Mouse (Mus musculus): ENCODE results near the gene Sys1. TPM values are rescaled to one million over a fixed set of nuclear protein-coding genes. Genes with fewer than 3 reads are reported as not detected.

Sys1 gene
- 24.8 TPM for polyA plus RNA-seq (2014; fragmentation: Illumina TruSeq; extraction: RNeasy Lipid Tissue Mini Kit (QIAGEN cat#74804); ENCODE audit: low read depth, low replicate concordance)

DNA sequence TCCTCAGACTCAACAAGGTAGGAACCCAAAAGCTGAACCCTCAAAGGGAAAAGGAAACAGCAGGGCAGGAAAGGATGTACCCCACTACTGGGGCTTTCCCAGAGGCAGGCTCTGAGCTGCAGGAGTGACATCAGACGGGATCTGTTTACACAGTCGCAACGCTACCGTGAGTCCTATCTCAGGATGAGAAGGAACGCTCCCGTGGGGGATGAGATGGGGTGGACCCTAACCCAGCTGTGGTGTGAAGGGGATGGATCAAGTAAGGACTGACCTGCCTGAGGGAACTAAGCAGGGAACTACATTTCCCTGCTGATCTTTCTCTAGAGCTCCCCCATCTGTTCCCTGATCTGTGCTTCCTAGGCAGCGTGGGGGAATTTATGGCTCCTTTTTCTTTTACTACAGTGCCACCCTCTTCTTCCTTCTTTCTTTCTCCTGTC is at the start of gene Sys1:
Gene Sys1 (plus strand): TSS at position 101 of the 437 bp plus-strand sequence.

DNA sequence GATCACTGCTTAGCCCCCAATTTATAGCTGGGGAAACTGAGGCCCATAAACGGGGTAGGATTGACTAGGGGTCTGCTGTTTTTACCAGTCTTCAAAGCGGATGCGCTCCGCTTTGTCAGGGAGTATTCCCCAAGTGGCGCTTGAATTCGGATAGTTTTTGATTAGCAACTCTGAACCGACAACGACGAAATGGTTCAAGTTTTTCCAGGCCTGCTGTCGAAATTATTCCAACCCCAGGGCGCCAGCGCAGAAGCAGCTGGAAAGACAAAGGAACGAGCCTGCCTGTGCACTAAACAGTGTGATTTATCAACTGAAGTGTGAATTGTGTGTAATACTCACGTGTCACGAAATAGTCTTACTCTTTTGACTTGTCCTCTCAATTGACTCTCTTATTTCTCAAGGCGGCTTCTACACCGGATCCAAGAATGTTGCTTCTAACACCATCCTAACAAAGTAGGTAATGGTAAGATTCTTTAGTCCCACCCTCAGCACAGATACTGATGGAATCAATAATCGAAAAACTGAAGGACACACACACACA is 13.2 kb upstream of the Sys1 start, which contains the start of gene Sdc4:
Gene Sdc4 (minus strand): TSS at position 428 of the 541 bp plus-strand sequence.

DNA sequence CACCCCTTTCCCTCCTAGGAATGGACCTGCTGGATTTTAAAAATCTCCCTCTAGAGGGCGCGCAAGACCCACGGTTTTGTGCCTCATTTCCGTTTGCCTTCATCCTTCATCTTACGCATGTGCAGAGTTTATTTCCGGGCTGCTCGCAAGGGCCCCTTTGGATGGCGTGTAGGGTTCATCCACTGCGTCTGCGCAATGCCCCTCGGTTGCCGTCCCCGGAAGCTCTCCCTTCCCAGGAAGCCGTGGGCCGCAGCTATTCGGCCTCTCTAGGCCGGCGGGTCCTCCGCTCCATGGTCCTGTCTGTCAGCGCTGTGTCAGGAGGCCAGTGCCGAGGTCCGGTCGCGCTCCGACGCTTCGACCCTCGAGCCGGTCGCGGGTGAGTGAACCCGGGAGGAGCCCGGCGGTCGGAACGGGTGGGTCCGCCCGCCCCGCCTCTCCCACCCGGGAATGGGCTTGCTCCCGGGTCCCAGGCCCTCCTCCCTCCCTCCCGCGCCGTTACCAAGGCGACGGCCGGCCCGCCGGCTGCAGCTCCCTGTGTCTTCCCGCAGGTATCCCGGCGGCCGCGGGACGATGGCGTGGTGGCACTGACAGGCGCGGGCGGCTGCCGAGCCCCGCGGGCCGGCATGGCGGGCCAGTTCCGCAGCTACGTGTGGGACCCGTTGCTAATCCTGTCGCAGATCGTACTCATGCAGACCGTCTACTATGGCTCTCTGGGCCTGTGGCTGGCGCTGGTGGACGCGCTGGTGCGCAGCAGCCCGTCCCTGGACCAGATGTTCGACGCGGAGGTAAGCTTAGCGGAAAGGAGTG is 4.2 kb downstream of the Sys1 start, which contains the start of gene Gm20458:
Gene Gm20458 (plus strand): TSS at position 223 of the 807 bp plus-strand sequence.

DNA sequence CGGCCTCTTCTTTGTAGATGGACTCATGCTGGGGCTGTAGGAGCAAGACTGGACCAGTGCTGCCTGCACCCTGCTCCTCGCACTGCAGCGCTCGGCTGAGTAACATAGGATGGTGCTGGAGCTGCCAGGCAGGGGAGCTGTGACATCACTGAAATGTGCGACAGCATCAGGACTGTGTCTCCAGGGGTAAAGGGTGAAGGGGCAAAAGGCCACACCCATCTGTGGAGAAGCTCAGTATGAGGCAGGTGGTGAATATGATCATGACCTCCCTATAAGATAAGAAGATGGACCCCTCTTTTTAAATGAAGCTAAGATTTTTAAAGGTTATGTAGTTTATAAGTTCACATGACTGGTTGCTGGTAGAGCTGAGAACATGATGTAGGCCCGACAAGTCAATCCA is 16.9 kb downstream of the Sys1 start, which contains the start of gene Trp53tg5:
Gene Trp53tg5 (minus strand): TSS at position 101 of the 400 bp plus-strand sequence.

DNA sequence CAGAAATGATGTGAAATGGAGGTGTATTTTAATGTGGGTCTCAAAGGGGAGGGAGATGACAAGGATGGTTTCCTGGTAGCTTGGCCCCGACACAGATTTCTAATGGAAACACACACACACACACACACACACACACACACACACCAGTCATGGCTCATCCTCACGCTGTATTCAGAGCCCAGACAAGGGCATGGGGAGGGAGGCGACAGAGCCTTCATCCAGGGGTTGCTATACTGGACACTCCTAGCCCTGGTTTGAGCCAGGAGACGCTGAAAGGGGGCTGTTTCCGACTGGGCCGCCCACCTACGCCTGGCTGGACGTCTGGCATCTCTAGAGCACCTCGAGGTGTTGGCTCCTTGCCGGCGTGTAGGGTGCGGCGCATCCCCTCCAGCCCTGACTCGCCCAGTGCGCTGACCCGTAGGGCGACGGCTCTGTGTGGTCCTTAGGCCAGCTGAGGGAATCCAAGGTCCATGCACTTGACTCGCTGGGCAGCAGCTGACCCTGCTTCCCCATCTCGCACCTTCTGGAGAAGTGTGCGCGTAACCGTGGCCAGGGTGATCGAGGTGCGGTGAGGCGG is 29.0 kb downstream of the Sys1 start, which contains the start of gene Dbndd2:
Gene Dbndd2 (plus strand): TSS at position 426 of the 577 bp plus-strand sequence.

DNA sequence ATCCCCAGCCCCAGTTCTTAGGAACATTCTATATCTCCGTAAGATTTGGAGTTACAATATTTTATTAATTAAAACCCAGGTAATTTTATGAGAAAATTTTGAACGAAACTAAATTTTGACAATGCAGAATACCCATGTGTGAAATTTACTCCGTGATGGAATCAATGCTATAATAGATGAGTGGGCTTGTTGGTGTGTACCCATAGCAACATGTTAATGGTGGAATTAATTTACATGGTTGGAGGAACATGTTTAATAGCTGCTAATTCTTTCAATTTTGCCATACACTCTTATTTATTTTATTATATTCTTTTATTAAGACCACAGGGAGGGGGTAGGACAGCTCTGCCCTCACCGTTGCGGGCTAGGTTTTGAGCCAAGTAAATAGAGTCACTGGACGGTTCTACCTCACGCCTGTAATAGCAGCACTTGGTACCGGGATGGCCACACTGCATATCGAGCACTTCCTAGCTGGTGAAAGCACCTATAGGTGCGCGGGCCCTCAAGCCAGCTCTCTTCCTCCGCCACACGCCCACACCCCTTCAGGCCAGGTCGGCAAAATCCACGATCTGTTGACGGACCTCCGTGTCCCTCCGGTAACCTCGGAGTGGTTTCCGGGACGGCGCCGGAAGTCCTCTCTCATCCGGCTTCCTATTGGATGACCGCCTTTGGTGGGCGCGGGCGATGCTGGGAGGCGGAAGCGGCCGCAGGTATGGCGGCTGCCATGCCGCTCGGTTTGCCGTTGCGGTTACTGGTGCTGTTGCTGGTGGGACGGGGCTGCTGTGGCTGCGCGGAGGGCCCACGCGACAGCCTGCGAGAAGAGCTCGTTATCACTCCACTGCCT is 40.3 kb downstream of the Sys1 start, which contains the start of gene Pigt:
Gene Pigt (plus strand): TSS at position 674 of the 844 bp plus-strand sequence.

Other genes starting within 250 kb of the Sys1 start
- not detected for gene Wfdc15b, start 235.3 kb upstream of the Sys1 start, polyA plus RNA-seq (2014; fragmentation: Illumina TruSeq; extraction: RNeasy Lipid Tissue Mini Kit (QIAGEN cat#74804); ENCODE audit: low read depth, low replicate concordance)
- not detected for gene Svs2, start 218.5 kb upstream of the Sys1 start, polyA plus RNA-seq (2014; fragmentation: Illumina TruSeq; extraction: RNeasy Lipid Tissue Mini Kit (QIAGEN cat#74804); ENCODE audit: low read depth, low replicate concordance)
- not detected for gene Svs3b, start 200.3 kb upstream of the Sys1 start, polyA plus RNA-seq (2014; fragmentation: Illumina TruSeq; extraction: RNeasy Lipid Tissue Mini Kit (QIAGEN cat#74804); ENCODE audit: low read depth, low replicate concordance)
- gene Svs4, start 178.5 kb upstream of the Sys1 start, polyA plus RNA-seq (2014; fragmentation: Illumina TruSeq; extraction: RNeasy Lipid Tissue Mini Kit (QIAGEN cat#74804); ENCODE audit: low read depth, low replicate concordance): not detected
- not detected for gene Svs3a, start 167.7 kb upstream of the Sys1 start, polyA plus RNA-seq (2014; fragmentation: Illumina TruSeq; extraction: RNeasy Lipid Tissue Mini Kit (QIAGEN cat#74804); ENCODE audit: low read depth, low replicate concordance)
- gene Svs6, start 140.2 kb upstream of the Sys1 start, polyA plus RNA-seq (2014; fragmentation: Illumina TruSeq; extraction: RNeasy Lipid Tissue Mini Kit (QIAGEN cat#74804); ENCODE audit: low read depth, low replicate concordance): not detected
- gene Svs5, start 124.2 kb upstream of the Sys1 start, polyA plus RNA-seq (2014; fragmentation: Illumina TruSeq; extraction: RNeasy Lipid Tissue Mini Kit (QIAGEN cat#74804); ENCODE audit: low read depth, low replicate concordance): not detected
- gene Slpi, start 67.9 kb upstream of the Sys1 start, polyA plus RNA-seq (2014; fragmentation: Illumina TruSeq; extraction: RNeasy Lipid Tissue Mini Kit (QIAGEN cat#74804); ENCODE audit: low read depth, low replicate concordance): 0.79 TPM
- not detected for gene Rbpjl, start 53.8 kb upstream of the Sys1 start, polyA plus RNA-seq (2014; fragmentation: Illumina TruSeq; extraction: RNeasy Lipid Tissue Mini Kit (QIAGEN cat#74804); ENCODE audit: low read depth, low replicate concordance)
- gene Matn4, start 51.8 kb upstream of the Sys1 start, polyA plus RNA-seq (2014; fragmentation: Illumina TruSeq; extraction: RNeasy Lipid Tissue Mini Kit (QIAGEN cat#74804); ENCODE audit: low read depth, low replicate concordance): 0.47 TPM
- gene Sdc4, start 13.1 kb upstream of the Sys1 start, polyA plus RNA-seq (2014; fragmentation: Illumina TruSeq; extraction: RNeasy Lipid Tissue Mini Kit (QIAGEN cat#74804); ENCODE audit: low read depth, low replicate concordance): 17.0 TPM
- gene Gm20458, start 4.0 kb downstream of the Sys1 start, polyA plus RNA-seq (2014; fragmentation: Illumina TruSeq; extraction: RNeasy Lipid Tissue Mini Kit (QIAGEN cat#74804); ENCODE audit: low read depth, low replicate concordance): not detected
- not detected for gene Trp53tg5, start 16.8 kb downstream of the Sys1 start, polyA plus RNA-seq (2014; fragmentation: Illumina TruSeq; extraction: RNeasy Lipid Tissue Mini Kit (QIAGEN cat#74804); ENCODE audit: low read depth, low replicate concordance)
- gene Dbndd2, start 29.1 kb downstream of the Sys1 start, polyA plus RNA-seq (2014; fragmentation: Illumina TruSeq; extraction: RNeasy Lipid Tissue Mini Kit (QIAGEN cat#74804); ENCODE audit: low read depth, low replicate concordance): 23.8 TPM
- gene Pigt, start 40.6 kb downstream of the Sys1 start, polyA plus RNA-seq (2014; fragmentation: Illumina TruSeq; extraction: RNeasy Lipid Tissue Mini Kit (QIAGEN cat#74804); ENCODE audit: low read depth, low replicate concordance): 27.9 TPM
- 2.3 TPM for gene Wfdc2, start 105.4 kb downstream of the Sys1 start, polyA plus RNA-seq (2014; fragmentation: Illumina TruSeq; extraction: RNeasy Lipid Tissue Mini Kit (QIAGEN cat#74804); ENCODE audit: low read depth, low replicate concordance)
- not detected for gene Spint3, start 116.5 kb downstream of the Sys1 start, polyA plus RNA-seq (2014; fragmentation: Illumina TruSeq; extraction: RNeasy Lipid Tissue Mini Kit (QIAGEN cat#74804); ENCODE audit: low read depth, low replicate concordance)
- gene Wfdc6a, start 128.5 kb downstream of the Sys1 start, polyA plus RNA-seq (2014; fragmentation: Illumina TruSeq; extraction: RNeasy Lipid Tissue Mini Kit (QIAGEN cat#74804); ENCODE audit: low read depth, low replicate concordance): not detected
- not detected for gene Eppin, start 136.6 kb downstream of the Sys1 start, polyA plus RNA-seq (2014; fragmentation: Illumina TruSeq; extraction: RNeasy Lipid Tissue Mini Kit (QIAGEN cat#74804); ENCODE audit: low read depth, low replicate concordance)
- gene Wfdc6b, start 156.6 kb downstream of the Sys1 start, polyA plus RNA-seq (2014; fragmentation: Illumina TruSeq; extraction: RNeasy Lipid Tissue Mini Kit (QIAGEN cat#74804); ENCODE audit: low read depth, low replicate concordance): not detected
- not detected for gene Wfdc8, start 156.7 kb downstream of the Sys1 start, polyA plus RNA-seq (2014; fragmentation: Illumina TruSeq; extraction: RNeasy Lipid Tissue Mini Kit (QIAGEN cat#74804); ENCODE audit: low read depth, low replicate concordance)
- gene Wfdc16, start 181.8 kb downstream of the Sys1 start, polyA plus RNA-seq (2014; fragmentation: Illumina TruSeq; extraction: RNeasy Lipid Tissue Mini Kit (QIAGEN cat#74804); ENCODE audit: low read depth, low replicate concordance): not detected
- gene Wfdc10, start 199.1 kb downstream of the Sys1 start, polyA plus RNA-seq (2014; fragmentation: Illumina TruSeq; extraction: RNeasy Lipid Tissue Mini Kit (QIAGEN cat#74804); ENCODE audit: low read depth, low replicate concordance): not detected
- gene Wfdc9, start 199.6 kb downstream of the Sys1 start, polyA plus RNA-seq (2014; fragmentation: Illumina TruSeq; extraction: RNeasy Lipid Tissue Mini Kit (QIAGEN cat#74804); ENCODE audit: low read depth, low replicate concordance): not detected
- gene Wfdc11, start 217.1 kb downstream of the Sys1 start, polyA plus RNA-seq (2014; fragmentation: Illumina TruSeq; extraction: RNeasy Lipid Tissue Mini Kit (QIAGEN cat#74804); ENCODE audit: low read depth, low replicate concordance): not detected
- gene Wfdc13, start 228.1 kb downstream of the Sys1 start, polyA plus RNA-seq (2014; fragmentation: Illumina TruSeq; extraction: RNeasy Lipid Tissue Mini Kit (QIAGEN cat#74804); ENCODE audit: low read depth, low replicate concordance): not detected
- not detected for gene Spint4, start 241.5 kb downstream of the Sys1 start, polyA plus RNA-seq (2014; fragmentation: Illumina TruSeq; extraction: RNeasy Lipid Tissue Mini Kit (QIAGEN cat#74804); ENCODE audit: low read depth, low replicate concordance)